Mouse (Mus musculus) E14TG2a.4 (cell line): ENCODE measurements around the gene Mmp24.

Experiments used
- CTCF ChIP-seq: conservative IDR thresholded peaks from 2 replicates; pipeline ENCODE4 v1.5.1; 2014; ENCODE audit warnings: low read length
- POU5F1 ChIP-seq: IDR thresholded peaks from 2 replicates; pipeline ENCODE4 v1.6.1; 2014; ENCODE audit warnings: low read length, borderline replicate concordance

DNA sequence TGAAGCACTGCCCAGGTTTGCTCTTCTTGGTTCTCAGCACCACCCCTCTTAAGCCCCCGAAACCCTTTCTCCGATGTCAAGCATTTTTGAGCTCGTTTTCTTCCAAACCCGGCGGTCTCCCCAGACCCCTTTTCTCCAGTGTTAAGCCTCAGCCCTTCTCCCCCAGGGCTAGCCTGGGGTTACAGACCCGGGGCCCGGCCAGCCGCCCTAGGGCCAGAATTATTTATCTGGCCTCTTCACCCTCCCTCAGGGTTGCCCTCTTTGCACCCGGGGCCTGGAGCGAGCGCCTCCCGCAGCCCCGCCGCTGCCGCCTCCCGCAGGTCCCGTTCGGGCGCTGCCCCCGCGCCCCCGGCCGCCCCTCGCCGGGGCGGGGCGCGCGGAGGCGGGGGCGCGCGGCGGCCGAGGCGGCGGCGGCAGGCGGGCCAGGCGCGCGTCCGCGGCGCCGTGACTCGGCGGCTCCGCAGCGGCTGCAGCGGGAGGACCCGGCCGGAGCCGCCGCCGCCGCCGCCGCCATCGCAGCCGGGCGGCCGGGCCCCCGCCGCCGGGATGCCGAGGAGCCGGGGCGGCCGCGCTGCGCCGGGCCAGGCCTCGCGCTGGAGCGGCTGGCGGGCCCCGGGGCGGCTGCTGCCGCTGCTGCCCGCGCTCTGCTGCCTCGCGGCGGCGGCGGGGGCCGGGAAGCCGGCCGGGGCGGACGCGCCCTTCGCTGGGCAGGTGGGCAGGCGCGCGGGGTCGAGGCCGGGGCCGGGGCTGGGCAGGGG is at the start of gene Mmp24:
- TF ChIP-seq CTCF = no peak
- no peak for TF ChIP-seq POU5F1
